Mouse (Mus musculus) cerebellum, adult 2 months (tissue): ENCODE measurements around the gene Sacm1l. TPM values are rescaled to one million over a fixed set of nuclear protein-coding genes. Genes with fewer than 3 reads are reported as not detected.
A peak's percentile ranks its signal among the peaks of the same experiment; 100 is the strongest.

Experiments used
- DNase-seq, 2 experiments: peaks; one replicate each; pipeline ENCODE4 v3.0.0; 2021
- H3K27ac ChIP-seq: fragments of 200-500 bp; 2 replicates; pipeline ENCODE4 v1.5.1; 2012; ENCODE audit warnings: low read length, control low read depth, inconsistent platforms; ENCODE audit not compliant: insufficient read depth
- H3K27me3 ChIP-seq: fragments of 200-500 bp; 2 replicates; pipeline ENCODE4 v1.6.1; 2012; ENCODE audit warnings: inconsistent platforms, mild to moderate bottlenecking, low read length, moderate library complexity; ENCODE audit not compliant: control insufficient read depth, insufficient read depth
- H3K4me1 ChIP-seq: fragments of 200-500 bp; 2 replicates; pipeline ENCODE4 v1.6.1; 2011; ENCODE audit warnings: low read length; ENCODE audit not compliant: control insufficient read depth, insufficient read depth
- H3K4me3 ChIP-seq: fragments of 200-500 bp; replicated peaks from 2 replicates; pipeline ENCODE3; 2011; ENCODE audit warnings: mild to moderate bottlenecking, low read depth, low read length, control low read depth; ENCODE audit not compliant: insufficient read depth
- CTCF ChIP-seq: fragments of 200-500 bp; IDR thresholded peaks from 2 replicates; pipeline ENCODE4 v1.5.1; 2011; ENCODE audit warnings: low read depth, mild to moderate bottlenecking, control low read depth, low read length, moderate library complexity, borderline replicate concordance; ENCODE audit not compliant: insufficient read depth
- POLR2A ChIP-seq: fragments of 200-500 bp; IDR thresholded peaks from 2 replicates; pipeline ENCODE4 v1.6.1; 2011; ENCODE audit warnings: low read length, control low read depth, borderline replicate concordance; ENCODE audit not compliant: insufficient read depth
- WGBS: fragments of 180-500 bp; shearing (Covaris S2); methylation state at CpG from one replicate; pipeline ENCODE4 v1.1.7; 2018; 5-methylcytosine and 5-hydroxymethylcytosine counted together
- polyA plus RNA-seq: library from polyadenylated mRNA; depleted of rRNA; stranded (reverse); fragments of >200 nt; gene quantifications from 2 replicates; pipeline ENCODE4 v1.2.3, GENCODE M21; 2012

The Sacm1l gene
- polyA plus RNA-seq, 1 experiment: 57.1 TPM

DNA sequence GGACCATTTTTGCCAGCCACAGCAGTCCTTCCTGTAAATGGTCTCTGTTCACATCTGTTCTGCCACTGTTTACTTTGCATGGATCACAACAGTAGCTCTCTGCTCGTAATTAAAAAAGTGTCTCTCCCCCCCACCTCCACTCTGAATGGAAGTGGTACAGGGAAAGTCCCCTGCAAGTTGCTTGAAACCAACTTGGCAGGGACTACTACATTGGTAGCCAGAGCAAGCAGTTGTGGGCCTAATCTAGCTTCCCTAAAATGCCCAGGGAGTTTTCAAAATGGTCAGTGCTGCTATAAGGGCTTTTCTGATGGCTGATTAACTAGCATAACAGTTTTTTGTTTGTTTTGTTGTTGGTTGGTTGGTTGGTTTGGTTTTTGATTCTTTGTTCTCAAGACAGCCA is 9.5 kb downstream of the Sacm1l start:
- 26% methylated on average over 1 of the region's 1 CpGs for WGBS

DNA sequence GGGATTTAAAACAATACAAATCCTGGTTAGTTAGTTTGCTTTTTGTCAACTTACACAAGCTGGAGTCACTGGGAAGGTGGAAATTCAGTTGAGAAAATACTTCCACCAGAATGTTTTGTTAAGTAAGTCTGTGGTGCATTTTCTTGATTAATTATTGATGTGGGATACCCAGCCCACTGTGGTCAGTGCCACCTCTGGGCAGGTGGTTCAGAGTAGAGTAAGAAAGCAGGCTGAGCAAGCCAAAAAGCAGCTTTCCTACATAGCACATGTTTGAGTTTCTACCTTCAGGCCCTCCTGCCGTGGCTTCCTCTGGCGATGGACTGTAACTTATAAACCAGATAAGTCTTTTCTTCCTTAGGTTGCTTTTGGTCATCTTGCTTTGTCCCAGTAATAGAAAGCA is 10.3 kb downstream of the Sacm1l start:
- Histone ChIP-seq H3K27me3 (no peaks in the 10 kb centered on the region), H3K27ac (no peak overlapping the region), H3K4me1 (peaks cover 2% of the 10 kb centered on the region; the same call in 1 of the 2 replicates), H3K4me3 (no peak overlapping the region)
- WGBS: 44% methylated on average over 2 of the region's 2 CpGs
- DNase-seq: no peak
- no peak for TF ChIP-seq CTCF
- no peak for TF ChIP-seq POLR2A

More for the DNA sequence above, 9.5 kb downstream of the Sacm1l start:
- TF ChIP-seq CTCF (no peak), POLR2A (no peak)
- Histone ChIP-seq H3K4me3 (no peak overlapping the region), H3K27ac (no peak overlapping the region), H3K27me3 (no peaks in the 10 kb centered on the region), H3K4me1 (peaks cover 2% of the 10 kb centered on the region; the same call in 1 of the 2 replicates)
- no peak for DNase-seq

DNA sequence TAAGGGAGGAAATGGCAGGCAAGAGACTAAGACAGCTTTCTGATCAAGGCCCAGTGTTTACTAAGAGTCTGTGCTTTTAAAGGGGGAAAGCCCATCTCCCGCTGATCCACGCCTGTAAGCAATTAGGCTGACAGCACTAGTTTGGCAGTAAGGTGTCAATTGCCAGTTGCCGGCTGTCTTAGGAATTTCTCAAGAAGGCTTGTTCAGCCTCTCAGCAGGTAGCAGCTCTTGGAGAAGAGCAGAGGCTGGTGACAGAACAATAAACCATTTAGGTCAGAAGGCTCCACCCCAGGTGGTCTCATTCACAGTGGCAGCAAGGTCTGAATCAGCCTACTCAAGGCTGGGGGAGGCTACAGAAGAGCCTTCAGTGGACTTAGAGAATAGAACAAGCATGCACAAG is 25.0 kb downstream of the Sacm1l start:
- Histone ChIP-seq H3K4me3 (no peak overlapping the region), H3K27ac (no peak overlapping the region), H3K4me1 (no peaks in the 10 kb centered on the region), H3K27me3 (no peaks in the 10 kb centered on the region)
- peak in 1 of 2 experiments; percentile 20 for DNase-seq
- WGBS: 12% methylated on average over 3 of the region's 3 CpGs
- TF ChIP-seq POLR2A (no peak), CTCF (no peak)

DNA sequence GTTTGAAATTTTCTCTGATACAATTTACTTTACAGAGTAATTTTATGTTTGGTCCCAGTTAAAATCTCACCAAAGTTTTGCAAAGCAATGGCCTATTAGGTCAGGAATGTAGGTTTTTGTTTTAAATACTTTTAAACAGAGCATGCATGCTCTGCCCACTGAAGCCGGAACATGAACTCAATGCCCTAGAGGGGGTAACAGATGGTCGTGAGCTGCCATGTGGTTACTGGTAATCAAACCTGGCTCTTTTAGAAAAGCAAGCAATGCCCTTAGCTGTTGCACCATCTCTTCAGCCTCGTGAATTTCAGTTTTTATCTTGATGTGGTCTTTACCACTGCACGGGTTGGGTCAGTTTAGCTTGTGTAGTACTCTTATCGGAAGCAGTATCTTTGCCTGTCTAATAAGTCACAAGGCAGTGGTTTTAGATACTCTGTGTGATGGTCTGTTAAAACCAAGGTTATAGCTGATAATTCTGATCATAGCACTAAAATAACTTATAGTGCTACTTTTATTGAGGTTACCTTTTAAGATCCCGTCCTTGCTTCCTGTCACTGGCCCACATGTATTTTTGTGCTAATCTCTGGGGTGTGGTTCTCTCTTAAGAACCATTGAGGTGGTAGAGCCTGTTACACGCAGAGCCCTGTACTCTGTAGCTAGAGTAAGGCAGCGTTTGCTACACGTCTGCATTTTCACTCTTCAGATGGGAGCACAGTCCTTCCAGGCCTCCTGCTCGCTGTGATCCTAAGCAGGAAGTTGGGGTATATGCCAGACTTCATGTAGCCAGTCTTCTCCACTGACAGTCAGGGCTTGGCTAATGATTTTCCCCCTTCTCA is 48.0 kb downstream of the Sacm1l start:
- 30% methylated on average over 10 of the region's 10 CpGs for whole genome bisulfite sequencing
- peak; percentile 24 to 51 for DNase-seq
- TF ChIP-seq POLR2A: no peak
- no peak for TF ChIP-seq CTCF
- Histone ChIP-seq H3K4me1 (peaks cover 7% of the 10 kb centered on the region; the same call in 1 of the 2 replicates), H3K27ac (peak overlapping the region; percentile 15; the same call in 1 of the 2 replicates), H3K27me3 (no peaks in the 10 kb centered on the region), H3K4me3 (no peak overlapping the region)

DNA sequence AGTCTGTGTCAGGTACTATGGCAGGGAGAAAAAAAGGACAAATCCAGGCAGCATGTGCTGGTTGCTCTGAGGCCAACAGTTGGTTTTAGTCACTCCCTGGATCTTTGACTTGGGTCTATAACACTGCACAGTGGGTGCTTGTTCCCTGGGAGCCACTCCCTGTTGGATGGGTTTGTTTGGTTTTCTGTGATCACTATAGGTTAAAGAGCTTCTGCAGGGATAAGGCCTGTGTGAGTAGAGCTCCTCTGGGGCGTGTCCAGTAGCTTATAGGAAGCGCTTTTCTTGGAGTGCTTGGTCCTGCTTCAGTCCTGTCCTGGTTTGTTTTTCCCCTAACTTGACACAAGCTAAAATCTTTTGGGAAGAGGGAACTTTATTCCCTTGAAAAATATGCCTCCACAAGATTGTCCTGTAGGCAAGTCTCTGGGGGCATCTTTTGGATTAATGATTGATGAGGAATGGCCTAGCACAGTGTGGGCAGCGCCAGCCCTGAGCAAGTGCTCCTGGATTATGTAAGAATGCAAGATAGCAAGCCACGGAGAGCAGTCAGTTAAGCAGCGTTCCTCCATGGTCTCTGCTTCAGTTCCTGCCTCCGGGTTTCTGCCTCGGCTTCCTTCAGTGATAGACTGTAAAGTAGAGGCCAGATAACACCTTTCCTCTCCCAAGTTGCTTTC is 59.8 kb downstream of the Sacm1l start:
- Histone ChIP-seq H3K4me3 (no peak overlapping the region), H3K27ac (no peak overlapping the region), H3K4me1 (no peaks in the 10 kb centered on the region), H3K27me3 (no peaks in the 10 kb centered on the region)
- no peak for TF ChIP-seq CTCF
- no peak for TF ChIP-seq POLR2A
- 91% methylated on average over 7 of the region's 7 CpGs for WGBS
- DNase-seq: no peak

DNA sequence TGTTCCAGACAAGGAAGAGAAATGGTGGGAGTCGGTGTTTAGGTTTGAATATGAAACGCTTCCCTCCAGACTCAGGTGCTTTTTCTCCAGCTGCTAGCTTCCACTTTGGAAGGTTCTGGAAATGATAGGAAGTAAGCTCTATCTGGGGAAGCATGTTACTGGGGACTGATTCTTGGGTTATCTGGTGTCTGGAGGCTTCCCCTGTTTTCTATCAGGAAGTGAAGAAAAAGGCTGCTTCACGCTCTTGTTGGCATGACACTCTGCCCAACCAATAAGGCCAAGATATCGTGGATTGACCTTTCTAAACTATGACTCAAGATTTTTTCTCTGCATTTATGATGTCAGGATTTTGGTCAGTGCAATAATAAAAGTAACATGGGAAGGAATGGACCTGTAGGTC is 65.6 kb downstream of the Sacm1l start:
- Histone ChIP-seq H3K27ac (no peak overlapping the region), H3K4me3 (no peak overlapping the region), H3K27me3 (no peaks in the 10 kb centered on the region), H3K4me1 (no peaks in the 10 kb centered on the region)
- TF ChIP-seq CTCF (no peak), POLR2A (no peak)
- WGBS: 94% methylated on average over 4 of the region's 4 CpGs
- DNase-seq: no peak

DNA sequence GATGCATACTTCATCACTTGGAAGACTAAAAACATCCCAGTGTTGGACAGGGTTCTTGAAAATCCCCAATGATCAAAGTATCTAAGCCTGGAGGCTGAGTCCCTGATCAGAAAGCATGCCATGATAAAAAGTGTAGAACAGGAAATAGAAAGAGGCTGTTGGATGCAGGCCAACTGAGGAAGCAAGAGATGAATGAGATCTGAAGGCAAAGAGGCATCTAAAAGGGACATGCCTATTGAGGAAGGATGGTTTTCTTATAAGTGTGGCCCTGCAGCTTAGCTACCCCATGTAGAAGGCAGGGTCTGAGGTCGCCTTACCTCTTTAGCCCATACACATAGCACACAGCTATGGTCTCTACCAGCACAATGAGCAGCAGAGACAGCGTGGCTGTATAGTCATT is 67.4 kb downstream of the Sacm1l start:
- TF ChIP-seq CTCF: no peak
- TF ChIP-seq POLR2A: no peak
- 93% methylated on average over 2 of the region's 2 CpGs for WGBS
- Histone ChIP-seq H3K4me3 (no peak overlapping the region), H3K27me3 (no peaks in the 10 kb centered on the region), H3K4me1 (no peaks in the 10 kb centered on the region), H3K27ac (no peak overlapping the region)
- no peak for DNase-seq

DNA sequence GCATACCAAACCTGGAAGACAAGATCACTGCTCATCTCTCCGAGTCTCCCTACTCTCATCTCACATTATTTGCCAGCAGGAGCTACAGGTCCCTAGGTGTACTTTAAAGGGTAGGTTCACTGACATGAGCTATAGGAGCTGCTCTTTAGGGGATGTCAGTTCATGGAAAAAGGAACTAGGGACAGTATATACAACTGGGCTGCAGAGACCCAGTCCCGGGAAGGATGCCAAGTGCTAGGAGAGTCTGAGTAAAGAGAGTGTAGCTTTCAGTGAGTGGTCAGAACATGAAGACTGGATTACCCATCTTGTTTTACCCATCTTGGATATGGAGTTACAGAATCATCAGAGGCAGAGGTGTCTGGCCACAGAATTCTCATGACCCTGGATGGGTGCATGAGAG is 67.8 kb downstream of the Sacm1l start:
- WGBS: 95% methylated on average over 2 of the region's 2 CpGs
- no peak for DNase-seq
- H3K27ac ChIP-seq: no peak overlapping the region
- TF ChIP-seq POLR2A (no peak), CTCF (no peak)
- H3K4me3 ChIP-seq: no peak overlapping the region
- no peaks in the 10 kb centered on the region for H3K27me3 ChIP-seq
- H3K4me1 ChIP-seq: no peaks in the 10 kb centered on the region
